Mouse (Mus musculus) C2C12 (cell line): ENCODE measurements at regions not wholly inside any gene's neighbourhood (a gene's known extent, or its start where the extent isn't known, plus 50 kb on each side); places are given as distances from the start of the nearest gene placed in this dataset.
A peak's percentile ranks its signal among the peaks of the same experiment; 100 is the strongest.

Source experiments
- H3K27me3 ChIP-seq: one replicate; pipeline ENCODE4 v1.6.1; 2011; ENCODE audit not compliant: control insufficient read depth, insufficient read depth, insufficient read length
- H3K36me3 ChIP-seq: one replicate; pipeline ENCODE4 v1.6.1; 2011; ENCODE audit not compliant: control insufficient read depth, insufficient read depth
- H3K4me3 ChIP-seq: one replicate; pipeline ENCODE4 v1.5.1; 2011; ENCODE audit warnings: mild to moderate bottlenecking, control low read depth; ENCODE audit not compliant: poor library complexity, insufficient read depth, severe bottlenecking
- H3K79me2 ChIP-seq: one replicate; pipeline ENCODE4 v1.6.1; 2011; ENCODE audit not compliant: control insufficient read depth, insufficient read depth
- H3K79me3 ChIP-seq: one replicate; pipeline ENCODE4 v1.6.1; 2011; ENCODE audit warnings: low read depth, control low read depth
- H3ac ChIP-seq: one replicate; pipeline ENCODE3; 2011; ENCODE audit warnings: low read depth; ENCODE audit not compliant: control insufficient read depth, insufficient read length
- CEBPB ChIP-seq: IDR thresholded peaks from one replicate; pipeline ENCODE4 v1.6.1; 2011; ENCODE audit warnings: low read depth, mild to moderate bottlenecking, control low read depth, moderate library complexity
- CTCF ChIP-seq: IDR thresholded peaks from one replicate; pipeline ENCODE4 v1.5.1; 2011; ENCODE audit not compliant: control insufficient read depth, insufficient read depth, insufficient read length
- FOSL1 ChIP-seq: IDR thresholded peaks from one replicate; pipeline ENCODE4 v1.8.0; 2011; ENCODE audit warnings: mild to moderate bottlenecking, low read length; ENCODE audit not compliant: poor library complexity, insufficient read depth, severe bottlenecking
- MAX ChIP-seq: IDR thresholded peaks from one replicate; pipeline ENCODE4 v1.6.1; 2011; ENCODE audit warnings: mild to moderate bottlenecking, control low read depth
- MYOD1 ChIP-seq: IDR thresholded peaks from one replicate; pipeline ENCODE4 v1.6.1; 2011; ENCODE audit warnings: low read depth; ENCODE audit not compliant: control insufficient read depth, insufficient read length
- MYOG ChIP-seq: IDR thresholded peaks from one replicate; pipeline ENCODE4 v1.6.1; 2011; ENCODE audit not compliant: control insufficient read depth, insufficient read length; ENCODE audit errors: extremely low read depth
- USF1 ChIP-seq: IDR thresholded peaks from one replicate; pipeline ENCODE4 v1.6.1; 2011; ENCODE audit warnings: low read depth, mild to moderate bottlenecking, control low read depth, moderate library complexity

DNA sequence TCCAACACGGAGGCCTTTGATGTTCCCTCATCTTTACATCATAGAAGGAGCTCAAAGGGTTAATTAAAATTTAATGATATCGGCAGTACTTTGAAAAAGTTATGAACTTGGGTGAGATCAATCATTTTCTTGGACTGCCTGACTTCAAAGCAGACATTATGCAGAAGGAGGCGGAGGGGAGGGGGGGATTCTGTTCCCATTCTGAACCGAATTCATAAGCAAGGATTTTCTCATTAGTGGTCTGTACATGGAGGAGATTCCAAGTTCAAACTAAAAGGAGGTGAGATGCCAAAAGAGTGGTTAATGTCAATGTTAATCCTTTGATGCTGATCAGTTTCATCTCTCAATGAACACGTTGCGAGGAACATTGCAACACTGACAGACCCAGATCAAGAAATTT is 1110.7 kb upstream of the Tenm2 start:
- TF ChIP-seq MYOD1 (no peak), MYOG (no peak), CEBPB (no peak), FOSL1 (no peak), MAX (no peak)
- no peak overlapping the region for H3K4me3 ChIP-seq
- H3ac ChIP-seq, result no peak overlapping the region
- no peaks in the 10 kb centered on the region for H3K79me2 ChIP-seq
- no peaks in the 10 kb centered on the region for H3K27me3 ChIP-seq
- H3K36me3 ChIP-seq, result no peaks in the 10 kb centered on the region
- no peaks in the 10 kb centered on the region for H3K79me3 ChIP-seq

DNA sequence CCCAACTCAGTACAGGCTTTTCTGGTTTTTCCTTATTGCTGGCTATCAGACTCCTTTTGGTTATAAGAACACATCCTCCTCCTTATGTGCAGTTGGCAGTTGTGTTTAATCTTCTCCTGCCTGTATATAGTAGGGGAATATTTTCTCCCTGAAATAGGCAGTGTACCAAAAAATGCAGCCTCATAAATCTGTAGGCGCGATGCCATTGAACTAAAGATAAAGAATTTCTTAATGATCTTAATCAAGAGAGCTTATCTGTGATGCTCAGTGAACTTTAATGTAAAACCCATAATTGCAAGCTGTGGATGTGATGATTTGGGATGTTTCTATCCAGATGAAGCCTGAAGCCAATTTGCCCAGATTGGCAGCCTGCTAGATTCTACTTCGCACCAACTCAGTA is 1099.6 kb upstream of the Tenm2 start:
- H3K79me2 ChIP-seq, result no peaks in the 10 kb centered on the region

DNA sequence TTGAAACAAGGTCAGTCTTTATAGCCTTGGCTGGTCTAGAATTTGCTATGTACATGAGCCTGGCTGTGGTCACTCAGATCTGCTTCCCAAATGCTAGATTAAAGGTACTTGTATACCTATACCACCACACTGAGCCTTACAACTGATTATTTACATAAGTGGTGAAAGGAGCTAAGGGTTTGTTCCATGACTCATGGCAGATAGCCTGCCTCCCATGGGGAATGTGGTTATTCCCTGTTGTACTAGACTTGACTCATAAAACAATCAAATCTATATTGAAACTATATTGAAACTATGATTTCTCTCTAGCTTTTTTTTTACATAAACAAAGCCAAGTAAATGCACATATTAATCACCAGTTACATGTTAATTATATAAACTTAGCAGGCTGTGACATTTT is 1061.9 kb upstream of the Tenm2 start:
- Histone ChIP-seq H3K4me3 (no peak overlapping the region), H3ac (no peak overlapping the region), H3K79me2 (no peaks in the 10 kb centered on the region), H3K79me3 (no peaks in the 10 kb centered on the region), H3K36me3 (no peaks in the 10 kb centered on the region), H3K27me3 (no peaks in the 10 kb centered on the region)
- no peak for TF ChIP-seq USF1
- no peak for TF ChIP-seq CTCF
- TF ChIP-seq FOSL1, result peak; percentile 96

More for the DNA sequence above, 1099.6 kb upstream of the Tenm2 start:
- Histone ChIP-seq H3K79me3 (no peaks in the 10 kb centered on the region), H3K36me3 (no peaks in the 10 kb centered on the region), H3ac (no peak overlapping the region), H3K4me3 (no peak overlapping the region), H3K27me3 (no peaks in the 10 kb centered on the region)
- TF ChIP-seq MYOD1 (no peak), MYOG (no peak), MAX (no peak), FOSL1 (no peak), CTCF (no peak), USF1 (no peak), CEBPB (no peak)

DNA sequence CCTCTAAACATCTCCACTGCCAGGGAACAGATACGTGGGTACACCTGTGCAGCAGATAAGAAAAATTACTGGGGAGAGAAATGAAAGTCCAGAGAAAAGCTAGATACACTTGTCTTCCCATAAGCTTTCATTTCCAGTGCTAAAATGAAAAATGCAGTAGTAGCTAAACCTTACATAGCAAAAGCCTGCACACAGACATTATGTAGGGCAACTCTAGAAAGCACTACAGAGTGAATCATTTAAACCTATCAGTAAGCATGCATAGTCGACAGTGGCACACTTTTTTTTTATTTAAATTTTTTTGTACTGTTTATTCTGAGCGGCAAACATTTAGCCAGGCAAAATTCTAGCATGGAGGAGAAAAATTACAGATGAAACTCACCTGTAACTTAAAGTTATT is 1055.5 kb upstream of the Tenm2 start:
- H3K36me3 ChIP-seq, result no peaks in the 10 kb centered on the region
- TF ChIP-seq MAX (no peak), USF1 (no peak), MYOG (no peak), MYOD1 (no peak), CEBPB (no peak), FOSL1 (no peak), CTCF (no peak)
- no peak overlapping the region for H3ac ChIP-seq
- H3K27me3 ChIP-seq, result no peaks in the 10 kb centered on the region
- H3K79me2 ChIP-seq, result no peaks in the 10 kb centered on the region
- H3K4me3 ChIP-seq, result no peak overlapping the region
- H3K79me3 ChIP-seq, result no peaks in the 10 kb centered on the region

DNA sequence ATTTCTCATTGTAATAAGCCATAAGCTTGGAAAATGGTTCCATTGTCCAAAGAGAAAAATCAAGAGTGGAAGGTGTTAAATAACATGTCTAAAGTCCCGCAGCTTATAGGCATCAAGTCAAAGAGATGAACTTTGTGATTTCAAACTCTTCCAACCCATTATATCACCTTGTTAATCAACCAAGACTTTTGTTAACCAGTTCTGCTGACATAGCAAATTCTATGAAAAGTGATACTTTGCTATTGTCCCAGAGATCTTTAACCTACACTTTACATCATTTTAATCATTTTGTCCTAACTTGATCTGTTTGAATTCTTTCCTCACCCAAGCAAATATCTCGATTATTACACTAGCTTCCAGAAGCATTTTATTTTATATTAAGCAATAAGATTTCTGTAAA is 1045.2 kb upstream of the Tenm2 start:
- H3K79me2 ChIP-seq, result no peaks in the 10 kb centered on the region
- H3K36me3 ChIP-seq, result no peaks in the 10 kb centered on the region
- H3K79me3 ChIP-seq, result no peaks in the 10 kb centered on the region
- no peaks in the 10 kb centered on the region for H3K27me3 ChIP-seq
- H3ac ChIP-seq, result no peak overlapping the region
- H3K4me3 ChIP-seq, result no peak overlapping the region
- no peak for TF ChIP-seq USF1
- no peak for TF ChIP-seq CTCF
- TF ChIP-seq MAX, result no peak
- TF ChIP-seq CEBPB, result no peak
- TF ChIP-seq MYOD1, result no peak
- TF ChIP-seq FOSL1, result no peak
